Mouse (Mus musculus) brain, embryonic 14.5 days (tissue): ENCODE data around the gene Gm7324. TPM values are rescaled to one million over a fixed set of nuclear protein-coding genes. Genes with fewer than 3 reads are reported as not detected.
"Not testable (repeated sequence)": the region's sequence is repeated elsewhere in the genome, so short reads cannot be mapped to it uniquely, and the experiment has no call there.

Experiments
- DNase-seq: peaks from one replicate; pipeline ENCODE4 v3.0.0-alpha.2; 2011; ENCODE audit warnings: low read depth
- polyA plus RNA-seq: library from polyadenylated mRNA; depleted of rRNA; stranded (reverse); fragments of >200 nt; gene quantifications from 2 replicates; pipeline ENCODE4 v1.2.3, GENCODE M21; 2012; rRNA removed

Gene Gm7324
- 0.68 and 0.72 TPM in 2 replicates for polyA plus RNA-seq

DNA sequence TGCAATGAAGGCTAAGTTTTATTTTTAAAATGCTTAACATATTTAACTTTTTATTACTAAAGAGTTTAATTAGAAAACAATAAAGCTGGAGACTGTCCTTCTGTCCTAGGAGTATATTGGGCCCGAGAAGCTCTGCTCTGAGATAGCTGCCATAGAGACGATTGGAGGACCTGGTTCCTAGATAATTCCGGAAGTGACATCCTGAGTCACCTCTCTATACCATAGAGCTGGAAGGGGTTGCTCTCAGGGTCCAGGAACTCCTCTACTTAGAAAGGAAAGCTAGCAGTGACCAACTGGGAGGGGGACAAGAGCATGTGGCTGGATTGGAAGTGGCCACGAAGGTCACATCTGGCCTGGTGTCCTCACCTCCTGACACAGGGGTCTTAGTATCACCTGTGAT is at the start of gene Gm7324:
Gene Gm7324 (plus strand): TSS at position 208 of the 400 bp plus-strand sequence.
- DNase-seq = not testable (repeated sequence)

DNA sequence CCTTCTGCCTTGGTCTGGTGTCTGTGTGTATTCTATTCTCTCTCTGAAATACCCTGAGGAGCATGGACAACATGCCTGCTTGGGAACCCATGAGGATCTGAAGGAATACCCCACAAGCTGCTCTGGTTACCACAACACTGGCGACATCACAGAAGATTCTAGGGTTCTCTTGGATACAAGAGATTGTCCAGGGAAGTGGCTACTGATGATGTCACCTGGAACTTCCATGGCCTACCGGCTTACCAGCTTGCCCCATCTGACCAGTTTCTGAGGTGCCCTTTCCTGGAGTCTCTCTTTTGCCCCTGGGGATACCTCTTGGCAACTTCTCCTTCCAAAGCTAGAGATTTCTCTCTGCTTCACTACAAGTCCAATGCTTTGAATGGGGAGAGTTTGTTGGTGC is 20.5 kb upstream of the Gm7324 start, which contains the start of gene Gm8165:
Gene Gm8165 (minus strand): TSS at position 101 of the 400 bp plus-strand sequence.
- DNase-seq = not testable (repeated sequence)

DNA sequence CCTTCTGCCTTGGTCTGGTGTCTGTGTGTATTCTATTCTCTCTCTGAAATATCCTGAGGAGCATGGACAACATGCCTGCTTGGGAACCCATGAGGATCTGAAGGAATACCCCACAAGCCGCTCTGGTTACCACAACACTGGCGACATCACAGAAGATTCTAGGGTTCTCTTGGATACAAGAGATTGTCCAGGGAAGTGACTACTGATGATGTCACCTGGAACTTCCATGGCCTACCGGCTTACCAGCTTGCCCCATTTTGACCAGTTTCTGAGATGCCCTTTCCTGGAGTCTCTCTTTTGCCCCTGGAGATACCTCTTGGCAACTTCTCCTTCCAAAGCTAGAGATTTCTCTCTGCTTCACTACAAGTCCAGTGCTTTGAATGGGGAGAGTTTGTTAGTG is 29.8 kb downstream of the Gm7324 start, which contains the start of gene Gm16506:
Gene Gm16506 (minus strand): TSS at position 101 of the 400 bp plus-strand sequence.
- not testable (repeated sequence) for DNase-seq

DNA sequence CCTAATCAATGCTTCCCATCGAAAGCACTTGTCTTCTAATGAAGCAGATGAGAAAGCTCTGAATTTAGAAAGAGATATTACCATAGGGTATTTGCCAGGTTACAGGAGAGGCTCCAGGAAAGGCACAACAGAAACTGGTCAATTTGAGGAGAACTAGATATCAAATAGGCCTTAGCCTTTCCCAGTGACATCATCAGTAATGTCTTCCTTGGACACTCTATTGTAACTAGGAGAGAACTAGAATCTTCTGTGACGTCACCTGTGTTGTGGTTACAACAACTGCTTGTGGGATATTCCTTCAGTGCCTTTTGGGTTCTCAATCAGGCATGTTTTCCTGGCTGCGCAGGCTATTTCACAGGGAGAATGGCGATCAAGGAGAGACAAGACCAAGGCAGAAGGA is 49.9 kb downstream of the Gm7324 start, which contains the start of gene Gm6526:
Gene Gm6526 (plus strand): TSS at position 301 of the 400 bp plus-strand sequence.
- DNase-seq = not testable (repeated sequence)

Other genes with a start within 250 kb of the Gm7324 start
- gene Gm5799, start 154.3 kb upstream of the Gm7324 start, polyA plus RNA-seq = not detected in 2 replicates
- not detected in 2 replicates for gene Gm17654, start 118.7 kb upstream of the Gm7324 start, polyA plus RNA-seq
- gene Gm10375, start 89.8 kb upstream of the Gm7324 start, polyA plus RNA-seq = not detected in 2 replicates
- gene Gm8165, start 20.6 kb upstream of the Gm7324 start, polyA plus RNA-seq = not detected in 2 replicates
- gene Gm16506, start 29.7 kb downstream of the Gm7324 start, polyA plus RNA-seq = not detected in 2 replicates
- gene Gm6526, start 50.0 kb downstream of the Gm7324 start, polyA plus RNA-seq = not detected in 2 replicates
- gene Gm8180, start 86.9 kb downstream of the Gm7324 start, polyA plus RNA-seq = not detected in 2 replicates
- 0.18 and 0.21 TPM in 2 replicates for gene Ear1, start 177.7 kb downstream of the Gm7324 start, polyA plus RNA-seq
- gene Ear10, start 225.7 kb downstream of the Gm7324 start, polyA plus RNA-seq = not detected in 2 replicates
- gene Gm8113, start 227.6 kb downstream of the Gm7324 start, polyA plus RNA-seq = 6.4 and 9.7 TPM in 2 replicates